Mouse (Mus musculus) gastrocnemius, postnatal 4 days (tissue): ENCODE data around the gene Ttc27. TPM values are rescaled to one million over a fixed set of nuclear protein-coding genes. Genes with fewer than 3 reads are reported as not detected.

Experiments
- DNase-seq, 2 experiments: peaks; one replicate each; pipeline ENCODE4 v3.0.0; 2021 to 2022; ENCODE audit warnings: low spot score in 2 of 2, mixed read lengths in 2 of 2
- total RNA-seq, 2 experiments: library from RNA; stranded (reverse); gene quantifications; 2 replicates each; pipeline ENCODE4 v1.2.3; 2021

Gene Ttc27
- total RNA-seq, 2 experiments from 2014 or later: 11.4 to 13.8 TPM

DNA sequence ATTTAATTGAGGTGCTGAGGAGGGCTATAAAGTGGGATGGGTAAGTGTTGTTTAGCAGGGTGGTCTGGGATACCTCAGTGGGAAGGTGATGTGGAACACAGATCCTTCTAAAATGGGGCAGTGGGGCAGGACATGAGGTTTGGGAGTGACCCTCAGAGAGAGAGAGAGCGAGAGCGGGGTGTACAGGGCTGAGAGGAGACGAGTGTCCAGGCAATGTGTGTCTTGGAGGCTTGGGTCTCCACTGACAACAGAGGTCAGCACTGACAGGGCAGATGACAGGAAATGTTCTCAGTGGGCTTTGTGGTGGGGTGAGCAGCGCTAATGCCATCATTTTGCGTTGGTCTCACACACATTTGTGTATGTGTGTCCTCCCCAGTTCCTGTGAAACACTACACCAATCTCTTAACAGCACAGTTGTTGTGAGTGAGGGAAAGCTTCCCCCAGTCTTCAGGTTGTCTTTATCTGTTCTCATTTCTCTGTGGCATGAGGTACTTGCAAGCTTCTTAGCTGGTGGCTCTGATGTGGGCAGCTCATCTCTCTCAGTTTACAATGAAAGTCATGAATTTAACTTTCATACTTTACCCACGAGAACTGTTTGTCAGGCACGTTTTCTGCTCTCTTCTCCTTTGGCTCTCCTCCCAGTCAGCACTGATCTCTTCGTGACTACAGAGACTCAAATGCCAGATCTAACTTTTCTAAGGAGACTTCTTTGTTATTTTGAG is 35.5 kb downstream of the Ttc27 start:
- no peak for DNase-seq

DNA sequence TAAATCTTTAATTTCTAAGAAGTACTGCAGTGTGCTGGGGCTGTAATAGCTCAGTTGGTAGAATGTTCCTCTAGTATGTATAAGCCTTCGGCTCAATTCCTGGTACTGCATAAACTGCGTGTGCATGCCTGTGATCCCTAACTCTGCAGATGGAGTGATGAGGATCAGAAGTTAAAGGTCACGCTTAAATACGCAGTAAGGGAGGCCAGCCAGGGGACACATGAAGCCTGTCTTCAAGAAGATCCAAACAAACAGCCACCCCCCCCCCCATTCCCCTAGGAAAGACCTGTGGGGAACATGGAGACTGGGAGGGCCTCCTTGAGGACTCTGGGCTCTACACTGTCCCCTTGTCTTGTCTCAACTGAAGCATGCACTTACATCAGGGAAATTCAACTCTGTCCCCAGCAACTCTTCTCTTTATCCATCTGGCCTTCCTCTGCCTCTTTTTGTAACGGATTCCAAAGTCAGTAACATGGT is 36.1 kb downstream of the Ttc27 start:
- DNase-seq: no peak

DNA sequence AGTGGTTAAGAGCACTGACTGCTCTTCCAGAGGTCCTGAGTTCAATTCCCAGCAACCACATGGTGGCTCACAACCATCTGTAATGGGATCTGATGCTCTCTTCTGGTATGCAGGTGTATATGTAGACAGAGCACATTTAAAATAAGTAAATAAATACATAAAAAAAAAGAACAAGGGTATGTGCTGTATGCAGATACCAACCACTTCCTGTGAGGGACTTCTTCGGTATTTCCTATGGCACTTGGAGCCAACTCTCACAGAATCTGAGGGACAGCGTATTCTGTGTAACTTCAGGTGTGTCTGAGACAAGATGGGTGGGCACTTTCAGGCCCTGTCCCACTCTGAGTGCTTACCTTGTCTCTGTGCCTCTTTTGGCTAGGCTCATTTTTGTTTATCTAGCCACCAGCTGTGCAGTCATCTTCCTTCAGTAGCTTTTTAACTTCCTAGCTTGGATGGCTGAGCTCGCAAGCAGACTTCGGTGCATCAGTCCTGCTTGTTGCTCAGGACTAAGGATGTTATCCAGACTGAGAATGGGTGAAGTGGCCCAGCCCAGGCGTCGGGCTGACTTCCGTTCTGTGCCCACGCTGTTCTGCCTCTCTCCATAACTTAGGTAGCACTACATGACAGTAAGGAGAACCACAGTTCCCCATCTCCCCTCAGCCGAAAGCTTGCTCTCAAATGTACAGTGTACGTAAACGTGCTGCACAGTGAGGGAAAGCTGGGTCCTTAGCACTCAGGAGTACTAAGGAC is 37.0 kb downstream of the Ttc27 start:
- DNase-seq: no peak

GRCm38 (mm10) chr17:74769390-74769811 is 51.9 kb downstream of the Ttc27 start:
- DNase-seq: no peak

DNA sequence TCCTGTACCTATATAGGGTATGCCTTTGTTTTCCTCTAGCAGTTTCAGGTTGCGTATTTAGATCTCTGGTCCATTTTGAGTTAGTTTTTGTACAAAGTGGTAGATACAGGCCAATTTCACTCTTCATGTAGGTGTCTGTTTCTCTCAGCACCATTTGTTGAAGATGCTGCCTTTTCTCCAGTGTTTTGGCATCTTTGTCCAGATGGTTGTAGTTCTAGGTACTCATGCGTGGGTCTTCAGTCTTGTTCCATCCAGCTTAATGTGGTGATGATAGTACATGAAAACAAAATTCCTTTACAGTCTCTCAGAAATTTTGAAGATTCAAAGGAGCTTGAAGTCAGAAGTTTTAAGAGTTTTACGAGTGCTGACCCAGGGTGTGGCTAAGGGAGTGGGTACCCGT is 54.8 kb downstream of the Ttc27 start:
- DNase-seq: no peak

DNA sequence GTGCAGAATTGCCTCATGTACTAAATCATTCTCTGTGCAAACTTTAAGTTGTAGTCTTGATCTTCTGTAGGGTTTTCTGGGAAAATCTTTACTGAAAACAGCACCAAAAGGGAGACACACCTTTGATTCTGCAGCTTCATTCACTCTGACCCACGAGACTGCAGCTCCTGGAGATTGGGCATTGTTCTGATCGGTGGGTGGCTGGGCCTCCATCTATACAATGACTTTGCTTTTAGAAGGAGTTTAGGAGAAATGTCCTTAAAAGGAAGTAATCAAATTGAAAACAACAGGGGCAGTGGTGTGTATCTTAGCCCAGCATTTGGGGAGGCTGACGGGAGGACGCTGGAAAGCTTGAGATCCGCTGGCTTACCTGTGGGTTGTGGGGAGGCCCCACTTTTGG is 56.0 kb downstream of the Ttc27 start:
- no peak for DNase-seq

DNA sequence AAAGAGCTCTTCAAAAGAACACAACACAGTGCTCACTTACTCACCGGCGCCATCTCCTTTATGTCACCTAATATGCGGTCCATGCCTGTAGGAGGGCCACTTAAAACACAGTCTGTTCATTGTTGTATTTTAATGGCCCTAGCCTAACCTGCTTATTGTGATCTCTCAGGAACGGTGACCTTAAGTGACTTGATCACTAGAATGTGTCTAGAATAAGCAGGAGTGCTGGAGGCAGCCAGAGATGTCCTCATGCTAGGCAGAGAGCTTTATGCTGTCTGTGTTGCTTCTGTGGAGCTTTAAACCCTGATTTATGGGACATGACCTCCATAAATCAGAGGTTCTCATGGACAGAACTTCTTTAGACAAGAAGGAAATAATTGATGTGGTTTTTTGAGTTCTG is 62.6 kb downstream of the Ttc27 start:
- no peak for DNase-seq

DNA sequence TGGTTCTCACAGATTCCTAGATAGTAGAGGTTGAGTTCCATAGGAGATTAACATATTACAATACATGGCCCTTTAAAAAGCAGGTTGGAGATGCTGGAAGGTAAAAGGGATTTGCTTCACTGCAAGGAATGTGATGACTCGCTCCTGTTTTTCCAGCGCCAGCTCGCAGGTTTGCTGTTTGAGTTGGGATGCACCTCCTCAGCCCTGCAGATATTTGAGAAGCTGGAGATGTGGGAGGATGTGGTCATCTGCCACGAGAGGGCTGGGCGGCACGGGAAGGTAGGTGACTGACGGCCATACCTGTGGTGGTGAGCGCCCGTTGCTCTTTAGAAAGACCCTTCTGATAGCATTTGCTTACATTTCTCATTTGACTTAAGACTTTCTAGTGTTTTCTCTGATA is 63.1 kb downstream of the Ttc27 start:
- DNase-seq: no peak

DNA sequence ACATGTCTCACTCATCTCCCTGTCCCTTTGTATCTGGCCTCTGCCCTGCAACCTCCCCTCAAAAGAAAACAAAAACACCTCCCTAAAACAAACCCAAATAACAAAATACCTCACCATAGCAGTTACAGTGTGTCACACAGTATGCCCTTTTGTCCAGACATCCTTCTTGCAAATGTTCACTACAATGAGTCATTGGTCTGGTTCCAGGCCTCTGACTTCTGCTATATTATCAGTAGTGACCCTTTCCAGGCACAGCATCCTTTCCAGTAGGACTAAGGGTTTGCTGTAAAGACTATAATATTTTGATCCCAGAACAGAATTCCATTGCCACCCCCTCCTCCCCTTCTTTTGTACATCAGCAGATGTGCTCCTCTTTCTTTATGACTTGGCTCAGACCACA is 64.4 kb downstream of the Ttc27 start:
- DNase-seq: no peak

DNA sequence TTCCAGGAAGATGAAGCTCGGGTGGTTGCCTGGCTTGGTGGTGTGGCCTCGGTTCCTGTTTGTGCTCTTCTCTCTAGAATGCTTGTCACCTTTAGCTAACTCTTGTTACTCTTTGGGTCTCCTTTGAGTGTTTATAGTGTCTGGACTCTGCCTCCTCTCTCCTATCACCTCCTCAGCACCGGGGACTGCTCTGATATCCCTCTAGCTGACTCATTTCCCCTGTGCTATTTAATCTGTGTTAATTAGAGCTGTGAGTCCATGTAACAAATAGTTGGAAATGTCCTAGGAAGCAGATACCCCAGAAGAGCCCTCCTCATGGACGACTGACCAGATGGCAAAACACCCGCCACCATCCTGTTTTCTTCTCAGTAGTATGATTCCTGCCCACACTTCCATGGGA is 68.1 kb downstream of the Ttc27 start:
- no peak for DNase-seq

DNA sequence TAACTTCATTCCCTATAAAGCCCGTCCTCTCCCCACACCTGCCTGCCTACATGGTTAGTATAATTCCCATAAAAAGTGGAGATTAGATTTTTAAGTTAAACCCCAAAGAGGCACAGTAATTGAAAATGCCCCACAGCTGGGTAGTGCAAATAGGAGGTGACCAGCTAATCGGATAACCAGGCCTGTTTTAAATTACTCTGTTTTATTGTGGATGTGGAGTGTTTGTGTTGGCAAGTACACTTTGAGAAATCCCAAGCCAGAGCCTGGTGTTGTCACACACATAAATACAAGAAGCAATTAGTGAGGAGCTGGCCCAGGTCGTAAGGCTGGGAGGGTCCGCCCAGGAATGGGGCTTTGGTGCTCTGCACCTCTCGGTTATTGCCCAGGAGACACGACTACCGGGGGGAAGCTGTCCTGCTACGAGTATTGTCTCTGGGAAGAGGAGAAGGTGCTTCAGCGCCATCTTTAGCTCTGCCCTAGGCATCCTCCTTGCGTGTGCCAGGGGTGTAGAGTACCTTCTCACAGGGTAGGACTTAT is 68.7 kb downstream of the Ttc27 start:
- DNase-seq: no peak

DNA sequence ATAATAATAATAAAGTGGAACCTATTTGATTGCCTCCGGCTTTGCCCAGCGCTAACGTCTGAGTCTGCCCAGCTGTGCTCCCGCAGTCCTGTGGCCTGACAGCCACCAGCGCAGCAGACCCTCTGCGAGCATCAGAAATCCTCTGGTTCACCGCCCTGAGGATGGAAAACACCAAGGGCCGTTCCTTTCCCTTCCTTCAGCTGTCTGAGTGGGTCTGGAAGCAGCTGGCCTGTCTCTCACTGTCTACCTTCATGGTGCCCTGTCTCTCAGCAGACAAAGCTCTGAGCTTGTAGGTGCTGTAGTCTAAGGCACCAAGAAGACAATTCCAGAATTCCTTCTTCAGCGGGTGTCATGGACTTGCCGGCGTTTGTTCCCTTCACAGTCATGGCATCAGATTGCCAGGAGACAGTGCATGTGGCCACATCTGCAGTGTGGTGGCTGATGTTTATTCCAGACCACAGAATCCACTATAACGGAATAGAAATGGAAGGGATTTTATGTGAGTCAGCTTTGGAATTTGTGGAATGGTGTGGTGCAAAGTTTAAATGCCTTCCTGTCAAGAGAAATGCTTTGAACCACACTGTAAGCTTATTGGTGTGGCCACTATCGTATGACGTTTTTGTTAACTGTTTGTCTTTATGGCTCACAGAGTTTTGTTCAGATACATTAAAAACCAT is 78.6 kb downstream of the Ttc27 start:
- DNase-seq: no peak

DNA sequence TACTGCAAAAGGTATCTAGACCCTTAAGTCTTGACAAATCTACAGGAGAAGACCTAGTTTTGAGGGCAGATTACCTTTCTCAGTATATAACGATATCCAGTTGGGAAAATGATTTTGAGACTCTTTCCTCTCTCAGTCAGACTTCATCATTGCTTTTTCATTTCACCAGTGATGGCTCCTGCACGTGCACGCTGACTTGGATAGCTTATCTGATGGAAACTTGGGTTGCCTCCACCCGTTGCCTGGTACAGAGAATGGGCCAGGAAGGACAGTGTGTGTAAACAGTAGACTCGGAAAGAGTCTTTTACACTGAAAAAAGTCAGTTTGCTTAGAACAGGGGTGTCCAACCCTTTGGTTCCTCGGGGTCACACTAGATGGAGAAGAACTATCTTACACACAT is 82.3 kb downstream of the Ttc27 start:
- no peak for DNase-seq

DNA sequence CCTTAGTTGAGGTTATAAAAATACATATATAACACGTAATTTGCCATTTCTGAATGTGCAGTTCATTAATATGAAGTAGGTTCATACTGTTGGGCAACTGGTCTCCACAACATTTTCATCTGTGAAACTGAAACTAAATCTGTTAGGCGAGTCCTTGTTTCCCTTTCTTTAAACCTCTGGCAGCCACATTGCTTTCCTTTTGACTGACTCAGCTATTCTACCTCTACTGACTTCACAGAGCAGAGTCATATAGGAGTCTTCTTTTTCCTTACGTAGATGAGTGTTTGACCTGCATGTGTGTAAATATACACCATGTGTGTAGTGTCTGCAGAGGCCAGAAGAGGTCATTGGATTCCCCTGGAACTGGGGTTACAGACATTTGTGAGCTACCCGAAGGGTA is 85.2 kb downstream of the Ttc27 start:
- DNase-seq: no peak

- DNase-seq: no peak
Observed at GRCm38 (mm10) chr17:74803835-74804234, 86.3 kb downstream of the Ttc27 start.

DNA sequence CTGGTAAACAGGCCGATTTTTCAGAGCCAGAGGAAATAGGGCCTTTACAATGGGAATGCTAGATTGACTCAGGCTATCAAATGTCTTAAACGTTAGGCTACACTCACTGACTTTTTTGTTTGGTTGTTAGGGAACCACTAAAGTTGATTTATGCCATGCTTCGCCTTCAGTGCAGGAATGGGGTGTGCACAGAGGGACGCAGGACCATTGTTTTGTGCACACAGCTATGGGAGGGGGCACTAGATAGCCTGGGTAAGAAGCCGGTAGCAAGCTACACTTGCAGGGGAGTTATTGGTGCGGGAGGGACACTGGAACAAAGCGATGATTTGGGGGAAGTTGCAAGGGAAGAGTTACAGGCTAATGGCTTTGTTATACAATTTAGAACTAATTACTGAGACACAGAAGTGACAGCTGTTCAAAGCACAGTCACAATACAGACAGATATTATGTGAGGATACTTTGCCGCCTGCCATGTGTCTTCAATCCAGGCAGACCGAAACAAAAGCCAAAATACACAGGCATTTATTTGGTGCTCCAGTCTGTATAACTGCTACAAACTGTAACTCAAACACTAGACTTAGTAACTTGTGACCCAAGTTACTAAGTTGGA is 86.9 kb downstream of the Ttc27 start:
- no peak for DNase-seq

DNA sequence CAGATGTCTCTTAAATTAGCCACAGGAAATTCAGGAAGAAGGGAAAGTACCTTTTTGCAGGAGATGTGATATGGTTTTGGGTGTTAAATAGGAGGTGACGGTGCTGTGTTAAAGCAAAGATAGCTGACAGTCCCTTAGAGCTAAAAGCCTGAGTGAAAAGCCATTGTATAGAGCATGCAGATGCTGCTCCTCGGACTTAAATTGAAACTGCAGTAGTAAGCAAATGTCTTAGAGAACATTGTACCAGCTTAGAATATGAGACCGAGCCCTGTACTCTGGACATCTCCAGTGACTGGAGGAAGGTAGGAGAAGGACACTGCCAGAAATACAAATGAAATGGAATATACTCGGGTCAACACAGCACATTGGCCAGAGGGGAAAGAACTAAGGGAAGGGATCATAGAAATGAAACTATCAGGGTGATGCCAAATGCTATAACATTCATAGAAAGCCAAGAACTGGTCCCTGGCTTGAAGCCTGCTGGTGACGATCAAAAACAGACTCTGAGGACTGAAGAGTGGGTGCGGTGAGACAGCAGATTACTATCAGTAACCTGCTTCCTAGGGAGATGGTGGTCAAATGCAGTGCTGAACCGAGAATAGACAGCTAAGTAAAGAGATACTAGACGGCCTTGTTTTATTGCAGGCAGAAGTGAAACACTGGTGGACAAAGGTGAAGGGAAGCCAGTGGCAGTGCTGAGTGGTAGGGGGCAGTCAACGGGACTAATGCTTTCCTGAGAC is 90.1 kb downstream of the Ttc27 start:
- no peak for DNase-seq

GRCm38 (mm10) chr17:74808330-74808729 is 90.8 kb downstream of the Ttc27 start:
- DNase-seq: no peak

GRCm38 (mm10) chr17:74808901-74809300 is 91.4 kb downstream of the Ttc27 start:
- DNase-seq: no peak

- no peak for DNase-seq
Observed at GRCm38 (mm10) chr17:74810892-74811625, 93.5 kb downstream of the Ttc27 start.
